Mouse (Mus musculus) lung, postnatal 0 days (tissue): ENCODE results near the gene Sorcs3. TPM values are rescaled to one million over a fixed set of nuclear protein-coding genes. Genes with fewer than 3 reads are reported as not detected.

ENCODE experiments used
- ATAC-seq: fragments of 200-750 bp; cut with Nextera tagmentation; 2 replicates; pipeline ENCODE4 v1.8.0; 2017; ENCODE audit warnings: moderate library complexity
- DNase-seq: peaks from one replicate; pipeline ENCODE4 v3.0.0-alpha.2; 2016; ENCODE audit warnings: low spot score
- H3K27ac ChIP-seq: fragments of 300-500 bp; sonication (generic); 2 replicates; pipeline ENCODE4 v1.5.1; 2014; ENCODE audit warnings: antibody characterized with exemption, mild to moderate bottlenecking, low read length, mixed read lengths
- H3K27me3 ChIP-seq: fragments of 300-500 bp; sonication (generic); replicated peaks from 2 replicates; pipeline ENCODE4 v1.6.1; 2014; ENCODE audit warnings: low read length, mixed read lengths; ENCODE audit not compliant: insufficient read depth
- H3K36me3 ChIP-seq: fragments of 300-500 bp; sonication (generic); 2 replicates; pipeline ENCODE4 v1.6.1; 2014; ENCODE audit warnings: low read length, mixed read lengths; ENCODE audit not compliant: insufficient read depth
- H3K4me1 ChIP-seq: fragments of 300-500 bp; sonication (generic); 2 replicates; pipeline ENCODE4 v1.6.1; 2014; ENCODE audit warnings: antibody characterized with exemption, low read depth, low read length, mixed read lengths; ENCODE audit not compliant: insufficient read depth
- H3K4me2 ChIP-seq: fragments of 300-500 bp; sonication (generic); replicated peaks from 2 replicates; pipeline ENCODE4 v1.6.1; 2014; ENCODE audit warnings: low read depth, mild to moderate bottlenecking, low read length, moderate library complexity, mixed read lengths
- H3K4me3 ChIP-seq: fragments of 300-500 bp; sonication (generic); 2 replicates; pipeline ENCODE4 v1.5.1; 2014; ENCODE audit warnings: low read depth, low read length
- H3K9ac ChIP-seq: fragments of 300-500 bp; sonication (generic); replicated peaks from 2 replicates; pipeline ENCODE4 v1.6.1; 2014; ENCODE audit warnings: low read depth, mild to moderate bottlenecking
- H3K9me3 ChIP-seq: fragments of 300-500 bp; sonication (generic); 2 replicates; pipeline ENCODE4 v1.6.1; 2016; ENCODE audit warnings: low read length, mixed read lengths
- CTCF ChIP-seq: IDR thresholded peaks from 2 replicates; pipeline ENCODE4 v1.5.1; 2016; ENCODE audit warnings: antibody characterized with exemption, mild to moderate bottlenecking
- EP300 ChIP-seq: IDR thresholded peaks from 2 replicates; pipeline ENCODE4 v1.6.1; 2016; ENCODE audit warnings: antibody characterized with exemption, mild to moderate bottlenecking, control low read depth
- WGBS: fragments of 180-500 bp; shearing (Covaris S2); extraction: QIAGEN DNeasy Blood & Tissue Kit; methylation state at CpG from one replicate; pipeline ENCODE4 v1.1.7; 2014; 5-methylcytosine and 5-hydroxymethylcytosine counted together
- polyA plus RNA-seq: library from polyadenylated mRNA; unstranded; fragments of >200 nt; fragmentation: Nextera tagmentation; extraction: Ambion mirVana; gene quantifications from 2 replicates; pipeline ENCODE4 v1.2.1, GENCODE M21; 2015

Gene Sorcs3
- polyA plus RNA-seq, 1 experiment from 2014 or later = 0.02 TPM

DNA sequence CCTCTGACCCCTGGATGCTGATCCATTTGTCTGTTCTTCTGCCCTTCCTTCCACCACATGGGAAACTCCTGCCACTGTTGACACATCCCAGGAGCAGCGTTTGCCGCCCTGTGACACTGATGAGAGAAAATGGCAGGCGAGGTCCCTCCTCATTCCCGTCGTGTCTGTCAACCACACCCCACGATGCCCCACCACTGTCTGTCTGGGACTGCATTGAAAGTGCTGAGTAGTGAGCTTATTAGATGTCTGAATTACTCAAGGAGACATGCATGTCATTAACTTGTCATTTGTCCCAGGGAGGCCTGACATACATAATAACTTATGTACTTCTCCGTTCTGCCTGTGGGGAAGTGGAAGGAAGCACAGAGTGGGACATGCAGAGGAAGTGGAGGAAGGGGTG lies 137.6 kb downstream of the Sorcs3 start:
- Histone ChIP-seq H3K27me3 (no peaks in the 10 kb centered on the region), H3K4me2 (no peak overlapping the region), H3K4me1 (no peaks in the 10 kb centered on the region), H3K9me3 (no peaks in the 10 kb centered on the region), H3K36me3 (no peaks in the 10 kb centered on the region), H3K4me3 (no peak overlapping the region), H3K9ac (no peak overlapping the region), H3K27ac (no peak overlapping the region)
- TF ChIP-seq EP300 (no peak), CTCF (no peak)
- WGBS = 33% methylated on average over 7 of the region's 7 CpGs
- DNase-seq (no peak), ATAC-seq (no peak)

DNA sequence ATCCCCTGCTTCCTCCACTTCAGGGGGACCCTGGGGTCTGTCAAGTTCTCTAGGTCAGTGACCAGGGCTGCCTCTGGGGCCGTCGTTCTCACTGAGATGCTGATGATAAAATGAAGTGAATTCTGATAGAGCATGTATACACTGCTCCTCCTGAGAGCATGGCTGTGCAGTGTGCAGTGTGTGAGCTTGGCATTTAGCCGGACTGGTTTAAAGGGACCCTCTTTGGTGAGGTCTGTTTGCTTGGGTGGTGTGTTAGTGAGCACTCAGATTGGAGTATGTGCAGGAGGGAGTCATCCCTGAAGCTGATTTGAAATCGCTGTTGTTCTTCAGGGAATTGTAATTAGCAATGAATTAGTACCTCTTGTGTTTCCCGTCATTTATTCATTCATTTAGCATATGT lies 141.3 kb downstream of the Sorcs3 start:
- no peak for DNase-seq
- Histone ChIP-seq H3K27me3 (no peaks in the 10 kb centered on the region), H3K36me3 (no peaks in the 10 kb centered on the region), H3K9ac (no peak overlapping the region), H3K4me3 (no peak overlapping the region), H3K27ac (no peak overlapping the region), H3K9me3 (no peaks in the 10 kb centered on the region), H3K4me1 (no peaks in the 10 kb centered on the region), H3K4me2 (no peak overlapping the region)
- TF ChIP-seq EP300 = no peak
- TF ChIP-seq CTCF = no peak
- 66% methylated on average over 5 of the region's 5 CpGs for WGBS
- ATAC-seq = no peak

DNA sequence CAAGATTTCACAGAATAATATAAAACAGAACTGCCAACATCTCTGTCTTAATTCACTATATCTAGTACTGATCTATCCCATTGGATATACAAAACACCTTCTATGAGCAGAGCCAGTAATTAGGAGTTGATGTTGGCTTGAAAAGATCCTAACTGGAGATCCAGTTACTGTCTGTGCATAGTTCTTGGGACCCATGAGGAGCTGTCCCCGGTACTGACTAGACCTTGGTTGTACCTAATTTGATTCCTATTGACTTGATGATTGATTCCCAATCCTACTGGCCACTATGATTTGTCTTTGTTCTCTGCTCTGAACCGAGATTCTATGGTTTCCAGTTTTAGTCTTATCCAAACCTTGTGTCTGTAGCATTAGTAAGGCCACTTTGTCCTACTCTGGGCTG lies 151.0 kb downstream of the Sorcs3 start:
- H3K9me3 ChIP-seq = no peaks in the 10 kb centered on the region
- no peak for DNase-seq
- no peak for TF ChIP-seq EP300
- TF ChIP-seq CTCF = no peak
- H3K27ac ChIP-seq = no peak overlapping the region
- WGBS = 53% methylated on average over 2 of the region's 2 CpGs
- H3K36me3 ChIP-seq = no peaks in the 10 kb centered on the region
- no peak overlapping the region for H3K4me2 ChIP-seq
- H3K4me3 ChIP-seq = no peak overlapping the region
- no peak overlapping the region for H3K9ac ChIP-seq
- H3K27me3 ChIP-seq = no peaks in the 10 kb centered on the region
- no peaks in the 10 kb centered on the region for H3K4me1 ChIP-seq
- no peak for ATAC-seq

DNA sequence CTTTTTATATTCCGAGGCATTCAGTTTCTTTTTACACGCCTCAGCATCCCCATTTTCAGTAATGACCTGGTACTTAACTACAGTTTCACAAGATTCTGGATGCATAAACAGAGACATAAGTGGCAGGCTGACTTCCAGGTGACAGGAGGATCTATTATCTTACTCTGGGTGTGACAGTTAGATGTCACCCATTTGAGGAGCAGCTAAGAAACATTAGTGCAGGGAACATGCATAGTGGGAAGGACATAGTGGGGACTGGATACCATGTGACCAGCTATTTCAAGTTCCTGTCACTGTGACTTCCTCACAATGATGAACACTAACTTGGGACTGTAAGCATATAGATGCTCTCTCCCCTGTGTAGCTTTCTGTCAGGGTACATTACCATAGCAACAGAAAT lies 156.3 kb downstream of the Sorcs3 start:
- Histone ChIP-seq H3K4me1 (no peaks in the 10 kb centered on the region), H3K27me3 (no peaks in the 10 kb centered on the region), H3K9me3 (no peaks in the 10 kb centered on the region), H3K4me3 (no peak overlapping the region), H3K36me3 (no peaks in the 10 kb centered on the region), H3K4me2 (no peak overlapping the region), H3K9ac (no peak overlapping the region), H3K27ac (no peak overlapping the region)
- TF ChIP-seq CTCF (no peak), EP300 (no peak)
- DNase-seq = no peak
- WGBS = 84% methylated on average over 2 of the region's 2 CpGs
- ATAC-seq = no peak

DNA sequence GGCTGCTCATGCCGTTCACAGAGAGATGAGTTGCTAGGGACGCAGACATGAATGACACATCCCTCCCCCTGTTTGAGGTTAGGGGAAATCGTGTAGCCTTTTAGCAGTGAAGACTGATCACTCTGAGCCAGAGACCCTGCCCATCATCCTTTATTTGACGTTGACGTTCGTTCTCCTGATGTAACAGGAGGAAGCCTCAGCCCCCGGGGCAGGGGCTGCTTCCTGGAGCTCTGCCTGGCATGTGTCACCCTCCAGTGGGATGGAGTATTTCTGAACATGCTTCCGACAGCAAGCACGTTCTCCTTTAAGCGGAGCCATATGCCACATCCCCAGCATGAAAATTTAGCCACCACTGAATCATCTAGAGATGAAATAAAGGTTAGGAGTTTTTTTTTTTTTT lies 162.2 kb downstream of the Sorcs3 start:
- no peak for ATAC-seq
- H3K27me3 ChIP-seq = no peaks in the 10 kb centered on the region
- H3K4me3 ChIP-seq = no peak overlapping the region
- H3K9ac ChIP-seq = no peak overlapping the region
- no peak overlapping the region for H3K4me2 ChIP-seq
- no peak for DNase-seq
- 37% methylated on average over 10 of the region's 10 CpGs for WGBS
- no peaks in the 10 kb centered on the region for H3K9me3 ChIP-seq
- no peak overlapping the region for H3K27ac ChIP-seq
- H3K36me3 ChIP-seq = no peaks in the 10 kb centered on the region
- TF ChIP-seq EP300 (no peak), CTCF (no peak)
- no peaks in the 10 kb centered on the region for H3K4me1 ChIP-seq

DNA sequence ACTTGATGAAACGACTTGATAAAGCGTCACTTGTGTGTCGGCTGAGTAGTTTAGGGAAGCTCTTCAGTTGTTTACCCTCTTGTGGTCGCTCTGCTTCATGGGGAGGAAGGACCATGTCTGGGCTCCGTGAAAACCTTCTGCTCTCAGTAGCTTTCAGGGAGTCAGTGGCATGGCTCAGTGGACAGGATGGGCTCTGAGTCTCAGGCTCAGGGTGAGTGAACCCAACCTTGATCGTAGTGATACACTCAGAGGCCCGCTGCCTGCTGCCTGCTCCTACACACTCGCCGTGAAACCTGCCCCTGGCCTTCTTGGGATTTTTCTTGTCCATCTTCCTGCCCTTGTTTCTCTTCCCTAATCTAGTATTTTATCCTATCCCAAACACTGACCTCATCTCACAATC lies 166.0 kb downstream of the Sorcs3 start:
- no peaks in the 10 kb centered on the region for H3K9me3 ChIP-seq
- TF ChIP-seq CTCF = no peak
- no peak for TF ChIP-seq EP300
- peak; percentile 8 for DNase-seq
- no peak overlapping the region for H3K27ac ChIP-seq
- no peak for ATAC-seq
- 51% methylated on average over 9 of the region's 9 CpGs for WGBS
- H3K9ac ChIP-seq = no peak overlapping the region
- no peak overlapping the region for H3K4me3 ChIP-seq
- no peak overlapping the region for H3K4me2 ChIP-seq
- no peaks in the 10 kb centered on the region for H3K4me1 ChIP-seq
- H3K36me3 ChIP-seq = no peaks in the 10 kb centered on the region
- no peaks in the 10 kb centered on the region for H3K27me3 ChIP-seq

DNA sequence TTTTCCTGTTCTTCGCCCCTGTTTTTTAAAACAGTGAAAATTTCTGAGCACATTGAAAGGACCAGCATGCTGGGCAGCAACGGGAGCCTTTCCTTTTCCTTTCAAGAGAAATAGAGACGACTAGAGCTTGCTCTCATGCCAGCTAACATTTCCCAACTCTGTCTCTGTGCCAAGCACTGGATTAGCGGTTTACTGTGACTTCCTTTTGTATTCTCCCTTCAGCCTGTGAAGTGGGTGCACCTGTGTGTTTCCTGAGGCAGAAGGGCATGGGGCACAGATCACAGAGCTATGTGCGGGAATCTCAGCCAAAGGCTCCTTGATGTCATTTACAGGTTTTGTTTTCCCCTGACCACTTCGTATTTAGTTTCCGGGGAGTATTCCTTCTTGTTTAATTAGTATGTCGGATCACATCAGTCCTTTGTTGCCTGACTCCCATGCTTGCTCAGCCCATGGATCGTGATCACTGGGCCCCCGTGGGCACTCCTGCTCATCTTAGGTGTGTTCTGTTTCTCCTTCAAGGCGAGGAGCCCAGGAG lies 172.2 kb downstream of the Sorcs3 start:
- no peaks in the 10 kb centered on the region for H3K36me3 ChIP-seq
- ATAC-seq = no peak
- DNase-seq = no peak
- no peaks in the 10 kb centered on the region for H3K4me1 ChIP-seq
- H3K27me3 ChIP-seq = no peaks in the 10 kb centered on the region
- H3K4me3 ChIP-seq = no peak overlapping the region
- TF ChIP-seq CTCF (no peak), EP300 (no peak)
- WGBS = 75% methylated on average over 11 of the region's 11 CpGs
- H3K9me3 ChIP-seq = no peaks in the 10 kb centered on the region
- no peak overlapping the region for H3K9ac ChIP-seq
- no peak overlapping the region for H3K27ac ChIP-seq
- H3K4me2 ChIP-seq = no peak overlapping the region
